Mouse (Mus musculus): ENCODE results near the gene Dalrd3.

DNA sequence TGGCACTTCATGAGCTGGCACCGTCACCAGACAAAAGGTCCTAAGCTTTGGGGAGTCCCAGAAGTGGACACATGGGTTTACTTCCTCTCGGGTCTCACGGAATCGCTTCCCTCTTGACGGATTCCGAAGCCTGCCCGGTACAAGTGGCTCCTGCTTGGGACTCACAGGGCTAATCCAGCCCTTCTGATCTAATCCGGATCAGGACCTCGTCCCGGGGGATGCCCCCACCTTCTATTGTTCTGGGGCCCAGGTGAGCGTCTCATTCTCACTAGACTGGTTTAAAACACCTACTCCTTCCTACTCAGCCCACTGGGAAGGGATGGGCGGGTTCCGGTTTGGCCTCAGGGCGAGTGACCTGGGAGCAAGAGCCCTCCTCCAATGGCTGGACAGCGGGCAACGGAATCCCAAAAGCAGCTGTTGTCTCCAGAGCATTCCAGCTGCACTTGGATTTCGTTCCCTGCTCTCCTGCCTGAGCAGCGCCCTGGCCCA lies 1.7 kb upstream of the Dalrd3 start:
- no peak for TF ChIP-seq CTCF (IDR thresholded peaks at IDR 0.05; ENCODE audit: borderline replicate concordance, extremely low read depth, insufficient read depth, insufficient read length)
- TF ChIP-seq POLR2A (IDR thresholded peaks at IDR 0.05; ENCODE audit: borderline replicate concordance, extremely low read depth, insufficient read depth, insufficient read length, poor library complexity, severe bottlenecking) = no peak
